Comparison of ENCODE assay signal across 20 mouse cellular contexts in the genomic region with DNA sequence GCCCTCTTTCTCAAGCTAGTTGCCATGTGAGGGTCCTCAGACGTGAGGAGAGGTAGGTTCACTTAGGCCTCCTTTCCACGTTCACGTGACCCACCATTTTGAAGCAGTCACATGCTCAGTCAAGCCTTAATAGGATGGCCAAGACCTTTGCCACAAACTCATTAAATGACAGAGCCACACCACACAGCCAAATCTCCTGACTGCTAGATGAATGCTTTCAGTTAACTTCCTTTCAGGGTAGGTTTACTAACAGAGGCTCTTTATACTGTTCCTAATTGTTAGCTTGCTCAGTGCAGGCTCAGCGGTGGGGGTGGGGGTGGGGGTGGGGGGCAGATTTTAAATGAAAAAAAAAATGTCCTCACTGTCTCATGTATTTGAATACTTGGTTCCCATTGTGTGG.
DNase-seq lines count a peak whose midpoint lies in the region; ATAC-seq and TF ChIP-seq lines count a peak whose summit lies in the region.
"Had no signal": no experiment of that assay in that cellular context is flagged by ENCODE, and none has a peak within 500 bp of the region (broad histone marks: within the 10 kb centered on the region; RNA-seq: fewer than 3 reads in every experiment).

No protein-coding gene starts in this region.

- no peak overlapping the region for H3K27ac ChIP-seq in hindbrain, postnatal 0 days
- H3K27ac ChIP-seq in hindbrain, embryonic 16.5 days (ENCODE audit: low read depth, low read length), result no peak overlapping the region
- H3K27ac ChIP-seq in forebrain, embryonic 10.5 days, result 0 out of 2 replicates have a peak overlapping the region, but pooled peaks have one; percentile 13
- H3K27ac ChIP-seq in forebrain, embryonic 14.5 days (ENCODE audit: low read depth, low read length), result no peak overlapping the region
- H3K27ac ChIP-seq in intestine, postnatal 0 days (ENCODE audit: low read depth, low read length), result no peak overlapping the region
- no peak overlapping the region for H3K27ac ChIP-seq in stomach, postnatal 0 days (replicated peaks)
- H3K27ac ChIP-seq: embryonic facial prominence, embryonic 13.5 days; heart, embryonic 13.5 days; hindbrain, embryonic 15.5 days; kidney, embryonic 15.5 days had no signal

- H3K4me3 ChIP-seq in hindbrain, postnatal 0 days (ENCODE audit: low read length), result no peak overlapping the region
- no peak overlapping the region for H3K4me3 ChIP-seq in hindbrain, embryonic 16.5 days (ENCODE audit: low read length)
- no peak overlapping the region for H3K4me3 ChIP-seq in forebrain, embryonic 10.5 days
- H3K4me3 ChIP-seq in forebrain, embryonic 14.5 days (ENCODE audit: low read depth, low read length), result no peak overlapping the region
- no peak overlapping the region for H3K4me3 ChIP-seq in intestine, postnatal 0 days (ENCODE audit: low read depth, low read length)
- H3K4me3 ChIP-seq in stomach, postnatal 0 days (ENCODE audit: low read depth, low read length), result no peak overlapping the region
- H3K4me3 ChIP-seq: embryonic facial prominence, embryonic 13.5 days; heart, embryonic 13.5 days; hindbrain, embryonic 15.5 days; kidney, embryonic 15.5 days had no signal

- TF ChIP-seq EP300 in stomach, postnatal 0 days (optimal IDR thresholded peaks at IDR 0.05), result no peak

- intact Hi-C loops in gastrocnemius, postnatal 14 days (cut with DNase I; ENCODE audit: low total_unique reads), result no loop called here

- H3K4me2 ChIP-seq in hindbrain, postnatal 0 days (ENCODE audit: low read depth, low read length), result no peak overlapping the region
- no peak overlapping the region for H3K4me2 ChIP-seq in hindbrain, embryonic 16.5 days (ENCODE audit: low read length)
- no peak overlapping the region for H3K4me2 ChIP-seq in forebrain, embryonic 14.5 days (ENCODE audit: low read length)
- no peak overlapping the region for H3K4me2 ChIP-seq in intestine, postnatal 0 days (replicated peaks; ENCODE audit: low read depth)
- no peak overlapping the region for H3K4me2 ChIP-seq in stomach, postnatal 0 days (replicated peaks; ENCODE audit: low read depth)
- H3K4me2 ChIP-seq: embryonic facial prominence, embryonic 13.5 days; heart, embryonic 13.5 days; hindbrain, embryonic 15.5 days; kidney, embryonic 15.5 days had no signal

- no peaks in the 10 kb centered on the region for H3K4me1 ChIP-seq in hindbrain, postnatal 0 days (ENCODE audit: insufficient read depth, low read length)
- no peaks in the 10 kb centered on the region for H3K4me1 ChIP-seq in hindbrain, embryonic 16.5 days (ENCODE audit: control insufficient read depth, insufficient read depth, low read depth, low read length)
- H3K4me1 ChIP-seq in forebrain, embryonic 10.5 days, result peaks cover 8% of the 10 kb centered on the region; the same call in 1 of the 2 replicates
- no peaks in the 10 kb centered on the region for H3K4me1 ChIP-seq in forebrain, embryonic 14.5 days (ENCODE audit: control insufficient read depth, insufficient read depth, low read length)
- H3K4me1 ChIP-seq in intestine, postnatal 0 days (replicated peaks; ENCODE audit: control insufficient read depth, insufficient read depth, low read length), result no peaks in the 10 kb centered on the region
- H3K4me1 ChIP-seq in stomach, postnatal 0 days (replicated peaks; ENCODE audit: control insufficient read depth, insufficient read depth), result no peaks in the 10 kb centered on the region
- H3K4me1 ChIP-seq: embryonic facial prominence, embryonic 13.5 days; heart, embryonic 13.5 days; hindbrain, embryonic 15.5 days; kidney, embryonic 15.5 days had no signal

- no peak for TF ChIP-seq CTCF in hindbrain, postnatal 0 days (IDR thresholded peaks at IDR 0.05; ENCODE audit: low read depth)
- TF ChIP-seq CTCF in intestine, postnatal 0 days (IDR thresholded peaks at IDR 0.05; ENCODE audit: low read depth), result no peak
- TF ChIP-seq CTCF in stomach, postnatal 0 days (IDR thresholded peaks at IDR 0.05; ENCODE audit: low read depth), result no peak

- H3K36me3 ChIP-seq in hindbrain, postnatal 0 days (ENCODE audit: insufficient read depth, low read length), result no peaks in the 10 kb centered on the region
- H3K36me3 ChIP-seq in hindbrain, embryonic 16.5 days (ENCODE audit: control insufficient read depth, insufficient read depth, low read length), result no peaks in the 10 kb centered on the region
- H3K36me3 ChIP-seq in forebrain, embryonic 10.5 days (replicated peaks), result no peaks in the 10 kb centered on the region
- H3K36me3 ChIP-seq in forebrain, embryonic 14.5 days (ENCODE audit: control insufficient read depth, insufficient read depth, low read length), result no peaks in the 10 kb centered on the region
- H3K36me3 ChIP-seq in intestine, postnatal 0 days (ENCODE audit: control insufficient read depth, insufficient read depth), result no peaks in the 10 kb centered on the region
- no peaks in the 10 kb centered on the region for H3K36me3 ChIP-seq in stomach, postnatal 0 days (ENCODE audit: control insufficient read depth, insufficient read depth, low read length)
- H3K36me3 ChIP-seq: embryonic facial prominence, embryonic 13.5 days; heart, embryonic 13.5 days; hindbrain, embryonic 15.5 days; kidney, embryonic 15.5 days had no signal

- WGBS in hindbrain, postnatal 0 days, result 43% methylated on average over 4 of the region's 4 CpGs
- 49% methylated on average over 4 of the region's 4 CpGs for WGBS in hindbrain, embryonic 16.5 days
- WGBS in forebrain, embryonic 10.5 days, result 52% methylated on average over 4 of the region's 4 CpGs
- WGBS in forebrain, embryonic 14.5 days, result 18% methylated on average over 4 of the region's 4 CpGs
- 77% methylated on average over 4 of the region's 4 CpGs for WGBS in intestine, postnatal 0 days
- 77% methylated on average over 4 of the region's 4 CpGs for WGBS in stomach, postnatal 0 days

- no peak for DNase-seq in hindbrain, postnatal 0 days (ENCODE audit: low spot score)
- DNase-seq in Muller cell, postnatal 12 days (ENCODE audit: inconsistent ontology term), result peak; percentile 46
- DNase-seq in forebrain, embryonic 10.5 days (ENCODE audit: extremely low spot score, low spot score), result no peak
- peak; percentile 29 for DNase-seq in forebrain, embryonic 14.5 days (ENCODE audit: low spot score)
- no peak for DNase-seq in stomach, postnatal 0 days (ENCODE audit: low spot score)
- no peak for DNase-seq in gastrocnemius, postnatal 14 days
- DNase-seq: adrenal gland, postnatal 14 days; cerebellum, adult 18-20 months; cerebellum, adult 9-11 months; cerebellum, postnatal 36 days; gastrocnemius, postnatal 10 days; heart, adult 11 months; heart, postnatal 36 days; kidney, adult 2 months had no signal

- no peaks in the 10 kb centered on the region for H3K27me3 ChIP-seq in hindbrain, postnatal 0 days (ENCODE audit: insufficient read depth, low read length)
- H3K27me3 ChIP-seq in hindbrain, embryonic 16.5 days (replicated peaks; ENCODE audit: control insufficient read depth, insufficient read depth, low read length), result no peaks in the 10 kb centered on the region
- no peaks in the 10 kb centered on the region for H3K27me3 ChIP-seq in forebrain, embryonic 10.5 days (ENCODE audit: poor library complexity, severe bottlenecking)
- H3K27me3 ChIP-seq in forebrain, embryonic 14.5 days (replicated peaks; ENCODE audit: control insufficient read depth, insufficient read depth, low read length), result no peaks in the 10 kb centered on the region
- H3K27me3 ChIP-seq in intestine, postnatal 0 days (replicated peaks; ENCODE audit: control insufficient read depth, insufficient read depth, low read length), result no peaks in the 10 kb centered on the region
- no peaks in the 10 kb centered on the region for H3K27me3 ChIP-seq in stomach, postnatal 0 days (ENCODE audit: control insufficient read depth, insufficient read depth, low read length)
- H3K27me3 ChIP-seq: embryonic facial prominence, embryonic 13.5 days; heart, embryonic 13.5 days; hindbrain, embryonic 15.5 days; kidney, embryonic 15.5 days had no signal

- ATAC-seq in hindbrain, postnatal 0 days, result 0 out of 2 replicates have a peak, but pooled peaks have one; percentile 49
- ATAC-seq in hindbrain, embryonic 16.5 days, result no peak
- peak; percentile 74 for ATAC-seq in forebrain, embryonic 14.5 days
- no peak for ATAC-seq in intestine, postnatal 0 days
- ATAC-seq in stomach, postnatal 0 days (ENCODE audit: low FRiP score, low TSS enrichment), result no peak

- no peak overlapping the region for H3K9ac ChIP-seq in hindbrain, postnatal 0 days (replicated peaks; ENCODE audit: low read length)
- H3K9ac ChIP-seq in hindbrain, embryonic 16.5 days (ENCODE audit: low read depth, low read length), result no peak overlapping the region
- no peak overlapping the region for H3K9ac ChIP-seq in forebrain, embryonic 14.5 days (ENCODE audit: low read length)
- H3K9ac ChIP-seq in intestine, postnatal 0 days (ENCODE audit: low read depth, low read length), result no peak overlapping the region
- no peak overlapping the region for H3K9ac ChIP-seq in stomach, postnatal 0 days (ENCODE audit: low read length)
- H3K9ac ChIP-seq: embryonic facial prominence, embryonic 13.5 days; heart, embryonic 13.5 days; hindbrain, embryonic 15.5 days; kidney, embryonic 15.5 days had no signal

- no peaks in the 10 kb centered on the region for H3K9me3 ChIP-seq in hindbrain, postnatal 0 days (ENCODE audit: low read length)
- no peaks in the 10 kb centered on the region for H3K9me3 ChIP-seq in hindbrain, embryonic 16.5 days (ENCODE audit: control insufficient read depth, low read length)
- no peaks in the 10 kb centered on the region; the same call in 1 of the 2 replicates for H3K9me3 ChIP-seq in forebrain, embryonic 10.5 days
- no peaks in the 10 kb centered on the region; the same call in 1 of the 2 replicates for H3K9me3 ChIP-seq in forebrain, embryonic 14.5 days (replicated peaks; ENCODE audit: control insufficient read depth, low read length)
- no peaks in the 10 kb centered on the region for H3K9me3 ChIP-seq in intestine, postnatal 0 days (ENCODE audit: control insufficient read depth)
- no peaks in the 10 kb centered on the region for H3K9me3 ChIP-seq in stomach, postnatal 0 days (ENCODE audit: control insufficient read depth, low read length)
- H3K9me3 ChIP-seq: embryonic facial prominence, embryonic 13.5 days; heart, embryonic 13.5 days; hindbrain, embryonic 15.5 days; kidney, embryonic 15.5 days had no signal

Comparison
In these comparisons a context has a peak if more than half of its experiments do, and no peak if none do; other contexts are left out.
1. ATAC-seq: peak in hindbrain, postnatal 0 days (single experiment) and forebrain, embryonic 14.5 days (single experiment); none in hindbrain, embryonic 16.5 days (single experiment), intestine, postnatal 0 days (single experiment) and stomach, postnatal 0 days (single experiment).
2. DNase-seq: peak in Muller cell, postnatal 12 days (single experiment) and forebrain, embryonic 14.5 days (single experiment); none in hindbrain, postnatal 0 days (single experiment), forebrain, embryonic 10.5 days (single experiment), stomach, postnatal 0 days (single experiment) and gastrocnemius, postnatal 14 days (single experiment).